Mouse (Mus musculus) forebrain, embryonic 15.5 days (tissue): ENCODE data around the gene Nod1. TPM values are rescaled to one million over a fixed set of nuclear protein-coding genes. Genes with fewer than 3 reads are reported as not detected.

Experiments
- ATAC-seq: fragments of 200-750 bp; cut with Nextera tagmentation; replicated peaks from 2 replicates; pipeline ENCODE4 v1.8.0; 2017; ENCODE audit warnings: mild to moderate bottlenecking, moderate TSS enrichment, moderate library complexity
- H3K27ac ChIP-seq: fragments of 300-500 bp; sonication (generic); replicated peaks from 2 replicates; pipeline ENCODE4 v1.5.1; 2015; ENCODE audit warnings: mild to moderate bottlenecking, inconsistent platforms
- H3K27me3 ChIP-seq: fragments of 300-500 bp; sonication (generic); 2 replicates; pipeline ENCODE4 v1.6.1; 2015; ENCODE audit warnings: inconsistent platforms
- H3K36me3 ChIP-seq: fragments of 300-500 bp; sonication (generic); 2 replicates; pipeline ENCODE4 v1.6.1; 2015; ENCODE audit warnings: mild to moderate bottlenecking, inconsistent platforms
- H3K4me1 ChIP-seq: fragments of 300-500 bp; sonication (generic); 2 replicates; pipeline ENCODE4 v1.6.1; 2015; ENCODE audit warnings: inconsistent platforms
- H3K4me2 ChIP-seq: fragments of 300-500 bp; sonication (generic); replicated peaks from 2 replicates; pipeline ENCODE4 v1.6.1; 2015; ENCODE audit warnings: mild to moderate bottlenecking, inconsistent platforms
- H3K4me3 ChIP-seq: fragments of 300-500 bp; sonication (generic); 2 replicates; pipeline ENCODE4 v1.5.1; 2015; ENCODE audit warnings: mild to moderate bottlenecking, inconsistent platforms
- H3K9ac ChIP-seq: fragments of 300-500 bp; sonication (generic); replicated peaks from 2 replicates; pipeline ENCODE4 v1.6.1; 2015; ENCODE audit warnings: mild to moderate bottlenecking, inconsistent platforms
- H3K9me3 ChIP-seq: fragments of 300-500 bp; sonication (generic); 2 replicates; pipeline ENCODE4 v1.6.1; 2016; ENCODE audit warnings: inconsistent platforms
- WGBS: fragments of 180-500 bp; shearing (Covaris S2); methylation state at CpG from one replicate; pipeline ENCODE4 v1.1.7; 2015; ENCODE audit warnings: mixed read lengths; 5-methylcytosine and 5-hydroxymethylcytosine counted together
- polyA plus RNA-seq: library from polyadenylated mRNA; unstranded; fragments of >200 nt; fragmentation: Nextera tagmentation; extraction: Ambion mirVana; gene quantifications from 2 replicates; pipeline ENCODE4 v1.2.1, GENCODE M21; 2015

The Nod1 gene
- polyA plus RNA-seq, 1 experiment from 2014 or later = 1.9 TPM

DNA sequence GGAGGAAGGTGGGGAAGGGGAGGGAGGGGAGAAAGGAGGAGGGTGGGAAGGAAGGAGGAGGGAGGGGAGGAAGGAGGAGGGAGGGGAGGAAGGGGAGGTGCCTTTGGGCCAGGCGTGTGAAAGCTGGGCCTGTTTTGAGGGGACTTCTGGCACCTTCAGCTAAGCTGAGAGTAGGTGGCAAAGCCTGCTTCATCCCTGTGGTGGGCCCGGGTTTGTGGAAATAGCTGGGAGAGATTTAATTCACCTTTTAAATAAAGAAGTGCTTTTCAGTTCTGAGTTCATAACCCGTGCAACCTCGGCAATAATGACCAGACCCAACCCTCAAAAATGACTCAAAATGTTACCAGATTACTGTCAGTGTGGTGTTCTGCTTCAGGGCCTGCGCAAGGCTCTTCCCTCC lies 39.2 kb downstream of the Nod1 start:
- H3K9me3 ChIP-seq = no peaks in the 10 kb centered on the region
- no peak overlapping the region for H3K4me3 ChIP-seq
- WGBS = 77% methylated on average over 5 of the region's 5 CpGs
- H3K4me1 ChIP-seq = no peaks in the 10 kb centered on the region
- no peak overlapping the region for H3K9ac ChIP-seq
- no peak for ATAC-seq
- H3K4me2 ChIP-seq = no peak overlapping the region
- H3K36me3 ChIP-seq = no peaks in the 10 kb centered on the region
- H3K27me3 ChIP-seq = no peaks in the 10 kb centered on the region
- H3K27ac ChIP-seq = no peak overlapping the region

DNA sequence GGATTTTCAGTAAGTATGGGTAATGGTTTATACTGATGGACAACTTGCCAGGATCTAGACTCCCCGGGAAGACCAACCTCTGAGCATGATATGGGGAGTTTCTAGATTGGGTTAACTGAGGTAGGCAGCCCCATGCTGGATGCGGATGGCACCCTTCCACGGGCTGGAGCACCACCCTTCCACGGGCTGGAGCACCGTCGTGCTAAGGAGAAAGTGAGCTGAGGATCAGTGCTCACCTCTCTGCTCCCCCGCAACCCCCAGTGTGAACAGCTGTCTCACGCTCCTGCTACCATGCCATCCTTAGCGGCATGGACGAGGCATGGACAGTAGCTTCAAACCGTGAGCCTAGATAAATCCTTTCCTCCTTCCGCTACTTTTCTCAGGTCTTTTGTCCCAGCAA lies 39.9 kb downstream of the Nod1 start:
- Histone ChIP-seq H3K4me2 (no peak overlapping the region), H3K9me3 (no peaks in the 10 kb centered on the region), H3K27me3 (no peaks in the 10 kb centered on the region), H3K36me3 (no peaks in the 10 kb centered on the region), H3K27ac (no peak overlapping the region), H3K4me3 (no peak overlapping the region), H3K9ac (no peak overlapping the region), H3K4me1 (no peaks in the 10 kb centered on the region)
- ATAC-seq = no peak
- WGBS = 93% methylated on average over 12 of the region's 12 CpGs

GRCm38 (mm10) chr6:54931641-54932040 lies 40.8 kb downstream of the Nod1 start:
- Histone ChIP-seq H3K4me1 (no peaks in the 10 kb centered on the region), H3K4me3 (no peak overlapping the region), H3K27me3 (no peaks in the 10 kb centered on the region), H3K4me2 (no peak overlapping the region), H3K9me3 (no peaks in the 10 kb centered on the region), H3K27ac (no peak overlapping the region), H3K36me3 (no peaks in the 10 kb centered on the region), H3K9ac (no peak overlapping the region)
- ATAC-seq = no peak
- WGBS = 96% methylated on average over 4 of the region's 4 CpGs

DNA sequence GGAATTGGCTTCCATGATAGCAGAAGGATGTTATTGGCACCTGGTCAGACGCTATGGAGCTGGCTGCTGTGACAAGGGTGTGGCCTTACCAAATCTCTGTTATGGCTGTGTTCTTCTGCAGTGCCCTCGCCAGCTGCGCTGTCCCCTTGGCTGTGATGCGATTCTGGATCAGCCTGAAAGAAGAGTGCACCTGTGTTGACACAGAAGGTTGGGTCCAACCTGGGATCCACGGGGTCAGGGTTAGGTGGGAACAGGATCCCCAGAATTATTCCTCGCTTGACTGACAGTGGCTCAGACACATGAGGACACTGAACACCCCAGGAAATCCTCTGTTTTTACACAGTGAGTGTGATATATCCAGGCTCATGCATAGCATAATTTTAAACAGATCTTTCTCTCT lies 44.5 kb downstream of the Nod1 start:
- H3K9ac ChIP-seq = no peak overlapping the region
- no peak overlapping the region for H3K27ac ChIP-seq
- WGBS = 92% methylated on average over 6 of the region's 6 CpGs
- ATAC-seq = no peak
- no peaks in the 10 kb centered on the region for H3K36me3 ChIP-seq
- H3K4me3 ChIP-seq = no peak overlapping the region
- H3K9me3 ChIP-seq = no peaks in the 10 kb centered on the region
- no peaks in the 10 kb centered on the region for H3K27me3 ChIP-seq
- H3K4me1 ChIP-seq = no peaks in the 10 kb centered on the region
- no peak overlapping the region for H3K4me2 ChIP-seq

DNA sequence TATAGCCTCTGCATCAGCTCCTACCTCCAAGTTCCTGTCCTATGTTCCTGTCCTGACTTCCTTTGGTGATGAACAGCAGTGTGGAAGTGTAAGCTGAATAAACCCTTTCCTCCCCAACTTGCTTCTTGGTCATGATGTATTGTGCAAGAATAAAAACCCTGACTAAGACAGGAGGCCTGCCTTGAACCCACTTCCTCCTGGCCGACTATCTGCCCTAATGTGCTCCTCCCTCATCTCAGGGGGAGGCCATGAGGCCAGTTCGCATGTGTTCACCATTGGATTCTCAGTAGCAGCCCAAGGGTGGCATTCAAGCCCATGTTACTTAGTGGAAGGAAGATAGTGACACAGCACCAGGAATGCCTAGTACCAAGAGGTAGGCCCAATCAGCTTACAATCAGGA lies 45.5 kb downstream of the Nod1 start:
- 83% methylated on average over 2 of the region's 2 CpGs for WGBS
- H3K27ac ChIP-seq = no peak overlapping the region
- no peak for ATAC-seq

DNA sequence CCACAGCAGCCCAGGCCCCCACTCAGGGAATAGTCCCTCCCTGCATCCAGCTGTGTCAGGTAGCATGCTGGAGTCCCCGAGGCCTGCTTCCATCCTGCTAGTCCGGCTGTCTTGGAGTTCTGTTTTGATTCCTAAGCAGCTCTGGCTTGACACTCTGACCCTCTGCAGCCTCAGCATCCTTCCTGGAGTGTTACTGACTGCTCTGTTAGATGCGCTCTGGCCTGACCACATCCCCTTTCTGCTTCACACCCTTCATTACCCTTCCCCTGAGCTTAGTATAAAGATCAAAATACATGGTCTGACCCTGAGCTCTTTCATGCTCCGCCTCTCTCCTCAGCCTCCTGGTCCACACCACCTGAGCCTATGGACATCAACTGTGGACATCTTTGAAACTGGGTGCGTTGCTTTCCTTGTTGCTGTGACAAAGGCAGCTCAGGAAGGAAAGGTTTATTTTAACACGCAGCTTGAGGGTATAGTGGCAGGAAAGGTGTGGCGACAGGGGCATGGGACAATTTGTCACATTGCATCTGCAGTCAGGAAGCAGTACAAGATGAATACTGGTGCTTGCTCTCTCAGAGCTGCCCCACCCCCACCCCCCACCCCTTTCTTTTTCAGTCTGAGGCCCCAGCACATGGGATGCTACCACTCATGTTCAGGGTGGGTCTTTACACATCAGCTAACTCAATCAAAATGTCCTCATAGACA lies 46.5 kb downstream of the Nod1 start:
- no peaks in the 10 kb centered on the region for H3K9me3 ChIP-seq
- whole genome bisulfite sequencing = 77% methylated on average over 7 of the region's 7 CpGs
- no peak overlapping the region for H3K9ac ChIP-seq
- H3K27ac ChIP-seq = no peak overlapping the region
- ATAC-seq = no peak
- no peak overlapping the region for H3K4me3 ChIP-seq
- H3K4me2 ChIP-seq = no peak overlapping the region
- H3K27me3 ChIP-seq = no peaks in the 10 kb centered on the region
- H3K4me1 ChIP-seq = no peaks in the 10 kb centered on the region
- H3K36me3 ChIP-seq = no peaks in the 10 kb centered on the region

More for the DNA sequence above, 45.5 kb downstream of the Nod1 start:
- Histone ChIP-seq H3K27me3 (no peaks in the 10 kb centered on the region), H3K9ac (no peak overlapping the region), H3K9me3 (no peaks in the 10 kb centered on the region), H3K36me3 (no peaks in the 10 kb centered on the region), H3K4me1 (no peaks in the 10 kb centered on the region), H3K4me3 (no peak overlapping the region), H3K4me2 (no peak overlapping the region)

DNA sequence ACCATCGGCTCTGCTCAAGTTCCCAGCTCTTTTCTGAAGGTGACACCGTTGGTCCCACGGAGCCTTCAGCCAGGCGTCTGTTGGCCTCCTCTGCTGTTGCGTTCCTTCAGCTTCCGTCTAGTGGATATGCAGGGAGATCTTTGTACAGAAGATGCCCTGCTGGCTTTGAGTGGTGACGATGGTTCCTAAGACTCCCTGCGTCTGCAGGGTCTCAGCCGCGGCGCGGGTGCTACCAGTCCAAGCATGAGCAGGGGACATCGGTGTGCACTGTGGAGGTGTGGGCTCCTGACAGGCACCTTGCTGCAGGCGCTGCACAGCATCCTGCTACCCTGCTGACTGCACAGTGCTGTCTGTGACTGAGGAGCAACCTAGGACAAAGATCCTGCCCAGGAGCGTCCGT lies 47.9 kb downstream of the Nod1 start:
- no peaks in the 10 kb centered on the region for H3K27me3 ChIP-seq
- no peak overlapping the region for H3K27ac ChIP-seq
- no peak overlapping the region for H3K4me3 ChIP-seq
- no peak for ATAC-seq
- no peaks in the 10 kb centered on the region for H3K4me1 ChIP-seq
- H3K4me2 ChIP-seq = no peak overlapping the region
- WGBS = 94% methylated on average over 16 of the region's 16 CpGs
- H3K9me3 ChIP-seq = no peaks in the 10 kb centered on the region
- H3K9ac ChIP-seq = no peak overlapping the region
- no peaks in the 10 kb centered on the region for H3K36me3 ChIP-seq

DNA sequence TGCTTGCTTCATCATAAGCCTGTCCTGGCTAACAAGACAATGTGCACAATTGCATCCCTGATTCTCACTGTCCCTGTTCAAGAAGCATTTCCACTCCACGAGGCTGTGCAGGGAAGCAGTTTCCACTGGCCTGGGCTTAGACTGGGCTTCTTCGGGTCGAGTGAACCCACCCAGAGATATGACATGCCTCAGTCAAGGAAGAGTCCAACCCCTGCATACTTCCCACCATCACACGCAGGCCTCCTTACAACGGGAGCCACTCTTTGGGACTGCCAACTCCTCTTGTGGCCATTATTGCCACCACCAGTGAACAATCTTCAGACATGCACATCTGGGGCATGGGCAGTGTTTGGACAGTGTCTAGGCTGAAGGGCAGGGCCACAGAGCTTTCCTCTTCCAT lies 53.9 kb downstream of the Nod1 start:
- 90% methylated on average over 5 of the region's 5 CpGs for WGBS

GRCm38 (mm10) chr6:54917523-54917922 lies 54.9 kb downstream of the Nod1 start:
- H3K27me3 ChIP-seq = no peaks in the 10 kb centered on the region
- H3K9ac ChIP-seq = no peak overlapping the region
- no peak overlapping the region for H3K4me3 ChIP-seq
- WGBS = 52% methylated on average over 4 of the region's 4 CpGs
- no peaks in the 10 kb centered on the region for H3K9me3 ChIP-seq
- ATAC-seq = no peak
- H3K27ac ChIP-seq = no peak overlapping the region
- H3K4me2 ChIP-seq = no peak overlapping the region
- no peaks in the 10 kb centered on the region for H3K36me3 ChIP-seq
- H3K4me1 ChIP-seq = no peaks in the 10 kb centered on the region

More for the DNA sequence above, 53.9 kb downstream of the Nod1 start:
- Histone ChIP-seq H3K4me1 (no peaks in the 10 kb centered on the region), H3K27ac (no peak overlapping the region), H3K4me2 (no peak overlapping the region), H3K9me3 (no peaks in the 10 kb centered on the region), H3K27me3 (no peaks in the 10 kb centered on the region), H3K4me3 (no peak overlapping the region), H3K9ac (no peak overlapping the region), H3K36me3 (no peaks in the 10 kb centered on the region)
- ATAC-seq = no peak

- ATAC-seq = no peak
- Histone ChIP-seq H3K9me3 (no peaks in the 10 kb centered on the region), H3K36me3 (no peaks in the 10 kb centered on the region), H3K4me3 (no peak overlapping the region), H3K4me2 (no peak overlapping the region), H3K27me3 (no peaks in the 10 kb centered on the region), H3K27ac (no peak overlapping the region), H3K4me1 (no peaks in the 10 kb centered on the region), H3K9ac (no peak overlapping the region)
- WGBS = 83% methylated on average over 4 of the region's 4 CpGs
Measured at GRCm38 (mm10) chr6:54916941-54917340, 55.5 kb downstream of the Nod1 start.

DNA sequence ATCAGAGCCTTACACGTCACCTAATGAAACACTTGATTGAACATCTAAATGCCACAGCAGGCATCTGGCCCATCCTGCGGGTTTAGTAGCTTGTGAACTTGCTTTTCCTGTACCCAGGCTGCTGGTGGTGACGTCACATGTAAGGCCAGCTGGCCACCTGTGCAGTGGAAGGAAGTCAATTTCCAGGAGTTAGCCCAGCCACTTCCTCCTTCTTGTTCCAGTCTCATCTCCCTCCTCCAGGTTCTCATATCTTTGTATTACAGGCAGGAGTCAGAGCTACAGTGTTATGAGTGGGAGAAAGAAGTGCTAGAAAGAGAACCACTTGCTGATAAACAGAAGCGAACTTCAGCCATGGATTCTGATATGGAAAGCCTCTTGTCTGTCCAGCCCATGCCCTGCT lies 56.2 kb downstream of the Nod1 start:
- H3K4me3 ChIP-seq = no peak overlapping the region
- no peak overlapping the region for H3K27ac ChIP-seq
- H3K4me1 ChIP-seq = no peaks in the 10 kb centered on the region
- no peaks in the 10 kb centered on the region for H3K27me3 ChIP-seq
- no peak for ATAC-seq
- no peak overlapping the region for H3K4me2 ChIP-seq
- no peak overlapping the region for H3K9ac ChIP-seq
- H3K36me3 ChIP-seq = no peaks in the 10 kb centered on the region
- WGBS = 73% methylated on average over 4 of the region's 4 CpGs
- H3K9me3 ChIP-seq = no peaks in the 10 kb centered on the region

DNA sequence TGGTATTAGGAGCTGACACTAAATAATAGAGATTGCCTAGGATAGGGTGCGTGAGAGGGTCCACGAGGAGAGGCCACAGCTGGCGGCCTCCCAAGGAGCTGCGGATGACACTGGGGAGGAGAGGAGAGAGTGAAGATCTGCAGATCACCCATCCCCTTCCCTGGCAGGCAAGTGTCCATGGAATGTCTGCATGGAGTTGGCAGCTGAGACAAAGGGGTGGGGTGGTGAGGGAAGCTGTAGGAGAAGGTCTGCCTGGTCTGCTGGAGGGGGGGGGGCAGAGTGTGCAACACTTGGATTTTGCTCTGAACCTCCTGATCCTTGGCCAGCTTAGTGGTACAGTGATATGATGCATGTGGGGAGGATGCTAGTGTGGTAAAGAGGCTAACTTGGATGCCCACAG lies 57.4 kb downstream of the Nod1 start:
- H3K4me1 ChIP-seq = no peaks in the 10 kb centered on the region
- no peaks in the 10 kb centered on the region for H3K36me3 ChIP-seq
- H3K4me2 ChIP-seq = no peak overlapping the region
- H3K27me3 ChIP-seq = no peaks in the 10 kb centered on the region
- 84% methylated on average over 4 of the region's 4 CpGs for WGBS
- H3K9ac ChIP-seq = no peak overlapping the region
- no peaks in the 10 kb centered on the region for H3K9me3 ChIP-seq
- H3K4me3 ChIP-seq = no peak overlapping the region
- ATAC-seq = no peak
- no peak overlapping the region for H3K27ac ChIP-seq
